Mouse (Mus musculus): ENCODE data around the gene Mylip.

DNA sequence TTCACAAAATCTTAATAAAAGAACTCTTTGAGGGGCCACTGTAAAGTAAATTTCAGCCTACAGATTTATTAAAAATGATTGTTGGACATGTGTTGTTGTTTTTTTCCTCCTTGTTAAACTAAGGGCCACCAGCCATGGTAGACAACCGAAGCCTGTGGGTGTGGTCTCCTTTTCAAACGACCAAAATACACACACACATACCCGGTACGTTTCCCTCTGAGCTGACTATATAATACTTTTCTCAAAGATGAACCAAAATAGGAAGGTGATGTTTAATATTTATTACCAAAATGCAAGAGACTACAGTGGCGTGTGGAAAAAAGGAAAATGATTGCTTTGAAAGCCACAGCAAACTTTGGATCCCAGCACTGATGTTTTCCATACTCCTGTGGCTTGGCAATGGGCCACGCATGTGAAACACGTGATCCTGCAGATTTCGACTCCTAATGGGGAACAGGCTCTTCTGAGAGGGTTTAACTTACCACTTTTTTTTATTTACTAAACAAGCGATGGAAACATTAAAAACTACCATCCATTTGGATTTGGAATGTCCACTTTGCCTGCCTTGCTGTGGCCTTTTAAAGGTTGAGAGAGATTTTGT, 2.4 kb downstream of the Mylip start:
- TF ChIP-seq CTCF (IDR thresholded peaks at IDR 0.05; ENCODE audit: borderline replicate concordance, insufficient read depth, low read depth, low read length) (no peak), POLR2A (IDR thresholded peaks at IDR 0.05; ENCODE audit: borderline replicate concordance, insufficient read depth, low read length) (no peak)
